Mouse (Mus musculus) embryonic facial prominence, embryonic 12.5 days (tissue): ENCODE data around the gene Rnaset2a. TPM values are rescaled to one million over a fixed set of nuclear protein-coding genes. Genes with fewer than 3 reads are reported as not detected.
A peak's percentile ranks its signal among the peaks of the same experiment; 100 is the strongest.
"Not testable (repeated sequence)": the region's sequence is repeated elsewhere in the genome, so short reads cannot be mapped to it uniquely, and the experiment has no call there.

Source experiments
- ATAC-seq: fragments of 200-750 bp; cut with Nextera tagmentation; 2 replicates; pipeline ENCODE4 v1.8.0; 2017; ENCODE audit not compliant: insufficient number of reproducible peaks, insufficient read depth, low FRiP score, low TSS enrichment
- H3K27ac ChIP-seq: fragments of 300-500 bp; sonication (generic); 2 replicates; pipeline ENCODE4 v1.5.1; 2016; ENCODE audit warnings: mild to moderate bottlenecking
- H3K27me3 ChIP-seq: fragments of 300-500 bp; sonication (generic); 2 replicates; pipeline ENCODE4 v1.6.1; 2016; ENCODE audit warnings: mild to moderate bottlenecking, moderate library complexity
- H3K36me3 ChIP-seq: fragments of 300-500 bp; sonication (generic); 2 replicates; pipeline ENCODE4 v1.6.1; 2016; ENCODE audit warnings: mild to moderate bottlenecking
- H3K4me1 ChIP-seq: fragments of 300-500 bp; sonication (generic); 2 replicates; pipeline ENCODE4 v1.6.1; 2016
- H3K4me2 ChIP-seq: fragments of 300-500 bp; sonication (generic); replicated peaks from 2 replicates; pipeline ENCODE4 v1.6.1; 2016; ENCODE audit warnings: mild to moderate bottlenecking, moderate library complexity
- H3K4me3 ChIP-seq: fragments of 300-500 bp; sonication (generic); 2 replicates; pipeline ENCODE4 v1.5.1; 2016; ENCODE audit warnings: mild to moderate bottlenecking
- H3K9ac ChIP-seq: fragments of 300-500 bp; sonication (generic); 2 replicates; pipeline ENCODE4 v1.6.1; 2016; ENCODE audit warnings: mild to moderate bottlenecking, moderate library complexity
- H3K9me3 ChIP-seq: fragments of 300-500 bp; sonication (generic); 2 replicates; pipeline ENCODE4 v1.6.1; 2016; ENCODE audit warnings: mild to moderate bottlenecking, moderate library complexity
- WGBS: fragments of 180-500 bp; shearing (Covaris S2); methylation state at CpG from one replicate; pipeline ENCODE4 v1.1.7; 2016; 5-methylcytosine and 5-hydroxymethylcytosine counted together
- polyA plus RNA-seq: library from polyadenylated mRNA; unstranded; fragments of >200 nt; fragmentation: Nextera tagmentation; extraction: Ambion mirVana; gene quantifications from 2 replicates; pipeline ENCODE4 v1.2.1, GENCODE M21; 2016

The Rnaset2a gene
- 21.3 and 22.0 TPM in 2 replicates for polyA plus RNA-seq

- H3K9ac ChIP-seq = peak within 1 kb of the TSS; percentile 66
- not testable (repeated sequence) for H3K27me3 ChIP-seq, H3K9me3 ChIP-seq, H3K27ac ChIP-seq, H3K4me1 ChIP-seq, H3K36me3 ChIP-seq
- peak within 1 kb of the TSS; percentile 46 for H3K4me2 ChIP-seq
- WGBS = under 1% methylated on average over 53 of the region's 67 CpGs
- ATAC-seq = peak; percentile 99
- H3K4me3 ChIP-seq = peak within 1 kb of the TSS; percentile 49
Measured at GRCm38 (mm10) chr17:8147439-8148316, at the start of gene Rnaset2a, which contains the start of gene Gm49673. Gene Rnaset2a (minus strand): TSS chr17:8148097. Gene Gm49673 (minus strand): TSS chr17:8147788.

GRCm38 (mm10) chr17:8197652-8198051 is 49.8 kb upstream of the Rnaset2a start:
- Histone ChIP-seq H3K9ac (no peak overlapping the region), H3K4me3 (no peak overlapping the region), H3K27me3 (no peaks in the 10 kb centered on the region), H3K27ac (no peak overlapping the region), H3K4me1 (no peaks in the 10 kb centered on the region), H3K36me3 (peaks cover 29% of the 10 kb centered on the region), H3K4me2 (no peak overlapping the region), H3K9me3 (no peaks in the 10 kb centered on the region)
- WGBS = 70% methylated on average over 3 of the region's 3 CpGs
- no peak for ATAC-seq

GRCm38 (mm10) chr17:8195685-8196376 is 47.9 kb upstream of the Rnaset2a start:
- H3K9ac ChIP-seq = no peak overlapping the region

GRCm38 (mm10) chr17:8193678-8194077 is 45.8 kb upstream of the Rnaset2a start:
- ATAC-seq = no peak
- WGBS = 85% methylated on average over 8 of the region's 8 CpGs

More at GRCm38 (mm10) chr17:8195685-8196376, 47.9 kb upstream of the Rnaset2a start:
- Histone ChIP-seq H3K4me1 (no peaks in the 10 kb centered on the region), H3K9me3 (no peaks in the 10 kb centered on the region), H3K4me3 (no peak overlapping the region), H3K4me2 (no peak overlapping the region), H3K36me3 (peaks cover 38% of the 10 kb centered on the region), H3K27me3 (no peaks in the 10 kb centered on the region), H3K27ac (no peak overlapping the region)
- ATAC-seq = no peak
- WGBS = 91% methylated on average over 8 of the region's 8 CpGs

GRCm38 (mm10) chr17:8184217-8184616 is 36.3 kb upstream of the Rnaset2a start:
- peaks cover 63% of the 10 kb centered on the region for H3K36me3 ChIP-seq

More at GRCm38 (mm10) chr17:8193678-8194077, 45.8 kb upstream of the Rnaset2a start:
- Histone ChIP-seq H3K9me3 (no peaks in the 10 kb centered on the region), H3K9ac (no peak overlapping the region), H3K4me2 (no peak overlapping the region), H3K36me3 (peaks cover 50% of the 10 kb centered on the region), H3K4me3 (no peak overlapping the region), H3K27ac (no peak overlapping the region), H3K4me1 (no peaks in the 10 kb centered on the region), H3K27me3 (no peaks in the 10 kb centered on the region)

GRCm38 (mm10) chr17:8183815-8184214 is 35.9 kb upstream of the Rnaset2a start:
- Histone ChIP-seq H3K4me2 (no peak overlapping the region), H3K9me3 (no peaks in the 10 kb centered on the region), H3K27me3 (no peaks in the 10 kb centered on the region), H3K4me1 (no peaks in the 10 kb centered on the region), H3K36me3 (peaks cover 63% of the 10 kb centered on the region), H3K27ac (no peak overlapping the region), H3K4me3 (no peak overlapping the region), H3K9ac (no peak overlapping the region)
- ATAC-seq = no peak
- WGBS = 89% methylated on average over 5 of the region's 5 CpGs

More at GRCm38 (mm10) chr17:8184217-8184616, 36.3 kb upstream of the Rnaset2a start:
- H3K4me1 ChIP-seq = no peaks in the 10 kb centered on the region
- no peak overlapping the region for H3K27ac ChIP-seq
- H3K27me3 ChIP-seq = no peaks in the 10 kb centered on the region
- no peaks in the 10 kb centered on the region for H3K9me3 ChIP-seq
- no peak overlapping the region for H3K4me2 ChIP-seq
- no peak overlapping the region for H3K4me3 ChIP-seq
- no peak for ATAC-seq
- 88% methylated on average over 7 of the region's 7 CpGs for whole genome bisulfite sequencing
- H3K9ac ChIP-seq = no peak overlapping the region

GRCm38 (mm10) chr17:8177090-8177489 is 29.2 kb upstream of the Rnaset2a start:
- no peaks in the 10 kb centered on the region for H3K9me3 ChIP-seq
- no peaks in the 10 kb centered on the region for H3K4me1 ChIP-seq
- no peak for ATAC-seq
- 90% methylated on average over 5 of the region's 5 CpGs for WGBS
- peaks cover 59% of the 10 kb centered on the region for H3K36me3 ChIP-seq
- H3K27me3 ChIP-seq = no peaks in the 10 kb centered on the region
- H3K4me3 ChIP-seq = no peak overlapping the region
- no peak overlapping the region for H3K4me2 ChIP-seq
- no peak overlapping the region for H3K27ac ChIP-seq
- H3K9ac ChIP-seq = no peak overlapping the region

- no peak for ATAC-seq
- no peak overlapping the region for H3K4me2 ChIP-seq
- WGBS = 79% methylated on average over 4 of the region's 4 CpGs
- H3K27ac ChIP-seq = no peak overlapping the region
- no peaks in the 10 kb centered on the region for H3K4me1 ChIP-seq
- no peak overlapping the region for H3K9ac ChIP-seq
- H3K27me3 ChIP-seq = no peaks in the 10 kb centered on the region
- peaks cover 48% of the 10 kb centered on the region for H3K36me3 ChIP-seq
- no peak overlapping the region for H3K4me3 ChIP-seq
- no peaks in the 10 kb centered on the region for H3K9me3 ChIP-seq
Measured at GRCm38 (mm10) chr17:8171081-8171480, 23.2 kb upstream of the Rnaset2a start.

- Histone ChIP-seq H3K4me3 (no peak overlapping the region), H3K4me1 (no peaks in the 10 kb centered on the region), H3K27me3 (no peaks in the 10 kb centered on the region), H3K9me3 (no peaks in the 10 kb centered on the region), H3K4me2 (no peak overlapping the region), H3K27ac (no peak overlapping the region), H3K9ac (no peak overlapping the region), H3K36me3 (peaks cover 40% of the 10 kb centered on the region)
- WGBS = 90% methylated on average over 7 of the region's 7 CpGs
- no peak for ATAC-seq
Measured at GRCm38 (mm10) chr17:8170331-8170730, 22.4 kb upstream of the Rnaset2a start.

- H3K9ac ChIP-seq, H3K27me3 ChIP-seq, H3K4me1 ChIP-seq, H3K4me2 ChIP-seq, H3K4me3 ChIP-seq, ATAC-seq, H3K9me3 ChIP-seq, H3K27ac ChIP-seq: not testable (repeated sequence)
- 84% methylated on average over 7 of the region's 8 CpGs for WGBS
- H3K36me3 ChIP-seq = peaks cover 24% of the 10 kb centered on the region
Measured at GRCm38 (mm10) chr17:8167436-8167835, 19.5 kb upstream of the Rnaset2a start.

GRCm38 (mm10) chr17:8166454-8166853 is 18.6 kb upstream of the Rnaset2a start:
- Histone ChIP-seq H3K4me3 (peak overlapping the region; percentile 14; the same call in 1 of the 2 replicates), H3K4me2 (peak overlapping the region; percentile 43), H3K36me3 (peaks cover 15% of the 10 kb centered on the region)
- not testable (repeated sequence) for H3K9me3 ChIP-seq, H3K27ac ChIP-seq, H3K9ac ChIP-seq, H3K27me3 ChIP-seq, ATAC-seq, H3K4me1 ChIP-seq
- 18% methylated on average over 2 of the region's 3 CpGs for WGBS

- Histone ChIP-seq H3K4me2 (peak overlapping the region; percentile 43), H3K36me3 (peaks cover 12% of the 10 kb centered on the region), H3K4me3 (peak overlapping the region; percentile 47)
- H3K4me1 ChIP-seq, H3K9ac ChIP-seq, H3K27me3 ChIP-seq, H3K27ac ChIP-seq, ATAC-seq, H3K9me3 ChIP-seq: not testable (repeated sequence)
- WGBS = 2% methylated on average over 11 of the region's 11 CpGs
Measured at GRCm38 (mm10) chr17:8165977-8166376, 18.1 kb upstream of the Rnaset2a start.
